Mouse (Mus musculus): Measurements from ENCODE around the gene Aes.

- TF ChIP-seq GATA1 (IDR thresholded peaks at IDR 0.05; ENCODE audit: low read length) (no peak), TAL1 (IDR thresholded peaks at IDR 0.05; ENCODE audit: low read length) (no peak)
These were observed 20.7 kb downstream of the Aes start for GRCm38 (mm10) chr10:81579967-81580366.
